Mouse (Mus musculus) natural killer cell, adult 2 months (primary cell): ENCODE results near the gene Aspm.

Source experiments
- DNase-seq, 2 experiments: peaks; one replicate each; pipeline ENCODE4 v3.0.0; 2022; ENCODE audit warnings: low spot score in 2 of 2

Aspm gene

GRCm38 (mm10) chr1:139501258-139501752 lies 46.7 kb downstream of the Aspm start, which contains the start of gene F13b:
Gene F13b (plus strand): TSS chr1:139501702.
- no peak for DNase-seq

GRCm38 (mm10) chr1:139514556-139514955 lies 60.0 kb downstream of the Aspm start:
- no peak for DNase-seq
